Mouse (Mus musculus): ENCODE data around the gene Cnn2. TPM values are rescaled to one million over a fixed set of nuclear protein-coding genes. Genes with fewer than 3 reads are reported as not detected.

The Cnn2 gene
- polyA plus RNA-seq, 1 experiment: 109 TPM

- H3ac ChIP-seq (ENCODE audit: control insufficient read depth, insufficient read length): no peak overlapping the region
- TF ChIP-seq MYOD1 (IDR thresholded peaks at IDR 0.05; ENCODE audit: control insufficient read depth in 1 of 3, insufficient read length in 2 of 3, low read depth in 2 of 3): no peak
- TF ChIP-seq E2F4 (IDR thresholded peaks at IDR 0.05; ENCODE audit: insufficient read depth): no peak
- no peak for TF ChIP-seq POLR2AphosphoS2 (IDR thresholded peaks at IDR 0.05; ENCODE audit: insufficient read length, low read depth)
- TF ChIP-seq REST (IDR thresholded peaks at IDR 0.05; ENCODE audit: insufficient read depth, insufficient read length): no peak
- TF ChIP-seq POLR2A (IDR thresholded peaks at IDR 0.05; ENCODE audit: insufficient read length, low read depth): no peak
- no peak for TF ChIP-seq TCF3 (IDR thresholded peaks at IDR 0.05; ENCODE audit: insufficient read length, low read depth)
- no peak for TF ChIP-seq CEBPB (IDR thresholded peaks at IDR 0.05; ENCODE audit: insufficient read depth, poor library complexity, severe bottlenecking)
- no peak for TF ChIP-seq SRF (IDR thresholded peaks at IDR 0.05; ENCODE audit: control insufficient read depth, insufficient read length, low read depth)
- no peak for TF ChIP-seq MAX (IDR thresholded peaks at IDR 0.05; ENCODE audit: low read depth)
- TF ChIP-seq TCF12 (IDR thresholded peaks at IDR 0.05; ENCODE audit: insufficient read depth, poor library complexity, severe bottlenecking): no peak
- no peak for TF ChIP-seq USF1 (IDR thresholded peaks at IDR 0.05; ENCODE audit: low read depth)
- no peak for TF ChIP-seq MYOG (IDR thresholded peaks at IDR 0.05; ENCODE audit: control insufficient read depth in 1 of 3, insufficient read depth in 1 of 3, insufficient read length in 2 of 3, low read depth in 2 of 3)
Measured at GRCm38 (mm10) chr10:79997034-79997760, 8.8 kb downstream of the Cnn2 start.

GRCm38 (mm10) chr10:79997819-79998218 is 9.4 kb downstream of the Cnn2 start:
- Histone ChIP-seq H3K27me3 (ENCODE audit: control insufficient read depth, insufficient read depth, insufficient read length) (no peaks in the 10 kb centered on the region), H3K4me3 (peak overlapping the region; percentile 73), H3K4me2 (ENCODE audit: low read depth) (peak overlapping the region; percentile 89), H3ac (ENCODE audit: control insufficient read depth, insufficient read length) (no peak overlapping the region), H3K36me3 (ENCODE audit: control insufficient read depth, insufficient read depth) (peaks cover 6% of the 10 kb centered on the region), H3K79me2 (ENCODE audit: control insufficient read depth, insufficient read depth) (no peaks in the 10 kb centered on the region)
- peak in 1 of 3 experiments; percentile 5 for TF ChIP-seq MYOG (IDR thresholded peaks at IDR 0.05; ENCODE audit: control insufficient read depth in 1 of 3, insufficient read depth in 1 of 3, insufficient read length in 2 of 3, low read depth in 2 of 3)
- TF ChIP-seq SRF (IDR thresholded peaks at IDR 0.05; ENCODE audit: control insufficient read depth, insufficient read length, low read depth): no peak
- no peak for TF ChIP-seq MAX (IDR thresholded peaks at IDR 0.05; ENCODE audit: low read depth)
- TF ChIP-seq CEBPB (IDR thresholded peaks at IDR 0.05; ENCODE audit: insufficient read depth, poor library complexity, severe bottlenecking): no peak
- no peak for TF ChIP-seq MYOD1 (IDR thresholded peaks at IDR 0.05; ENCODE audit: control insufficient read depth in 1 of 3, insufficient read length in 2 of 3, low read depth in 2 of 3)
- no peak for TF ChIP-seq REST (IDR thresholded peaks at IDR 0.05; ENCODE audit: insufficient read depth, insufficient read length)

More at GRCm38 (mm10) chr10:79997034-79997760, 8.8 kb downstream of the Cnn2 start:
- H3K27me3 ChIP-seq (ENCODE audit: control insufficient read depth, insufficient read depth, insufficient read length): no peaks in the 10 kb centered on the region
- H3K36me3 ChIP-seq (ENCODE audit: control insufficient read depth, insufficient read depth): peaks cover 6% of the 10 kb centered on the region
- H3K4me2 ChIP-seq (ENCODE audit: low read depth): peak overlapping the region; percentile 89
- peaks cover 3% of the 10 kb centered on the region for H3K79me2 ChIP-seq (ENCODE audit: control insufficient read depth, insufficient read depth)
- H3K4me3 ChIP-seq: peak overlapping the region; percentile 73

GRCm38 (mm10) chr10:80001945-80002344 is 13.6 kb downstream of the Cnn2 start:
- Histone ChIP-seq H3K36me3 (ENCODE audit: control insufficient read depth, insufficient read depth) (no peaks in the 10 kb centered on the region), H3K4me3 (no peak overlapping the region), H3K27me3 (ENCODE audit: control insufficient read depth, insufficient read depth, insufficient read length) (no peaks in the 10 kb centered on the region), H3K4me2 (ENCODE audit: low read depth) (no peak overlapping the region), H3K79me2 (ENCODE audit: control insufficient read depth, insufficient read depth) (no peaks in the 10 kb centered on the region), H3ac (ENCODE audit: control insufficient read depth, insufficient read length) (no peak overlapping the region)
- no peak for TF ChIP-seq SRF (IDR thresholded peaks at IDR 0.05; ENCODE audit: control insufficient read depth, insufficient read length, low read depth)
- TF ChIP-seq MYOD1 (IDR thresholded peaks at IDR 0.05; ENCODE audit: control insufficient read depth in 1 of 3, insufficient read length in 2 of 3, low read depth in 2 of 3): no peak
- TF ChIP-seq TCF12 (IDR thresholded peaks at IDR 0.05; ENCODE audit: insufficient read depth, poor library complexity, severe bottlenecking): no peak
- TF ChIP-seq REST (IDR thresholded peaks at IDR 0.05; ENCODE audit: insufficient read depth, insufficient read length): no peak
- no peak for TF ChIP-seq MYOG (IDR thresholded peaks at IDR 0.05; ENCODE audit: control insufficient read depth in 1 of 3, insufficient read depth in 1 of 3, insufficient read length in 2 of 3, low read depth in 2 of 3)
- no peak for TF ChIP-seq POLR2A (IDR thresholded peaks at IDR 0.05; ENCODE audit: insufficient read length, low read depth)
- no peak for TF ChIP-seq POLR2AphosphoS2 (IDR thresholded peaks at IDR 0.05; ENCODE audit: insufficient read length, low read depth)
- no peak for TF ChIP-seq TCF3 (IDR thresholded peaks at IDR 0.05; ENCODE audit: insufficient read length, low read depth)
- TF ChIP-seq E2F4 (IDR thresholded peaks at IDR 0.05; ENCODE audit: insufficient read depth): no peak
- TF ChIP-seq CEBPB (IDR thresholded peaks at IDR 0.05; ENCODE audit: insufficient read depth, poor library complexity, severe bottlenecking): no peak
- TF ChIP-seq MAX (IDR thresholded peaks at IDR 0.05; ENCODE audit: low read depth): no peak
- TF ChIP-seq USF1 (IDR thresholded peaks at IDR 0.05; ENCODE audit: low read depth): no peak

DNA sequence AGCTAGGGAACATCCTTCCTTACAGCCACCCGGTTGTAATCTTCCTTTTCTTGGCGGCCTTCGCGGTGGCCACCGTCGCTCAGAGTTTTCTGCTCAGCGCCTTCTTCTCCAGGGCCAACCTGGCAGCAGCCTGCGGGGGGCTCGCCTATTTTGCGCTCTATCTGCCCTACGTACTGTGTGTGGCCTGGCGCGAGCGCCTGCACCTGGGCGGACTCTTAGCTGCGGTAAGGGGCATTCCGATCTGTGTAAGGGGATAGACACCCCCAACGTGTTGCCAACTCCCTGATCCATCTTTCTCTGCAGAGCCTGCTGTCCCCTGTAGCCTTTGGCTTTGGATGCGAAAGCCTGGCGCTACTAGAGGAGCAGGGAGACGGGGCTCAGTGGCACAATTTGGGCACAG is 14.4 kb downstream of the Cnn2 start:
- Histone ChIP-seq H3K79me2 (ENCODE audit: control insufficient read depth, insufficient read depth) (no peaks in the 10 kb centered on the region), H3K4me2 (ENCODE audit: low read depth) (no peak overlapping the region), H3K4me3 (no peak overlapping the region), H3ac (ENCODE audit: control insufficient read depth, insufficient read length) (no peak overlapping the region), H3K36me3 (ENCODE audit: control insufficient read depth, insufficient read depth) (no peaks in the 10 kb centered on the region), H3K27me3 (ENCODE audit: control insufficient read depth, insufficient read depth, insufficient read length) (no peaks in the 10 kb centered on the region)
- no peak for TF ChIP-seq POLR2AphosphoS2 (IDR thresholded peaks at IDR 0.05; ENCODE audit: insufficient read length, low read depth)
- no peak for TF ChIP-seq USF1 (IDR thresholded peaks at IDR 0.05; ENCODE audit: low read depth)
- TF ChIP-seq SRF (IDR thresholded peaks at IDR 0.05; ENCODE audit: control insufficient read depth, insufficient read length, low read depth): no peak
- TF ChIP-seq POLR2A (IDR thresholded peaks at IDR 0.05; ENCODE audit: insufficient read length, low read depth): no peak
- no peak for TF ChIP-seq MYOG (IDR thresholded peaks at IDR 0.05; ENCODE audit: control insufficient read depth in 1 of 3, insufficient read depth in 1 of 3, insufficient read length in 2 of 3, low read depth in 2 of 3)
- TF ChIP-seq MYOD1 (IDR thresholded peaks at IDR 0.05; ENCODE audit: control insufficient read depth in 1 of 3, insufficient read length in 2 of 3, low read depth in 2 of 3): no peak
- TF ChIP-seq CEBPB (IDR thresholded peaks at IDR 0.05; ENCODE audit: insufficient read depth, poor library complexity, severe bottlenecking): no peak
- no peak for TF ChIP-seq TCF12 (IDR thresholded peaks at IDR 0.05; ENCODE audit: insufficient read depth, poor library complexity, severe bottlenecking)
- no peak for TF ChIP-seq E2F4 (IDR thresholded peaks at IDR 0.05; ENCODE audit: insufficient read depth)
- TF ChIP-seq REST (IDR thresholded peaks at IDR 0.05; ENCODE audit: insufficient read depth, insufficient read length): no peak
- TF ChIP-seq TCF3 (IDR thresholded peaks at IDR 0.05; ENCODE audit: insufficient read length, low read depth): no peak
- TF ChIP-seq MAX (IDR thresholded peaks at IDR 0.05; ENCODE audit: low read depth): no peak

Measured in myocyte (in vitro differentiated cells).